ENCODE assay signal across 22 mouse cellular contexts in the genomic region with DNA sequence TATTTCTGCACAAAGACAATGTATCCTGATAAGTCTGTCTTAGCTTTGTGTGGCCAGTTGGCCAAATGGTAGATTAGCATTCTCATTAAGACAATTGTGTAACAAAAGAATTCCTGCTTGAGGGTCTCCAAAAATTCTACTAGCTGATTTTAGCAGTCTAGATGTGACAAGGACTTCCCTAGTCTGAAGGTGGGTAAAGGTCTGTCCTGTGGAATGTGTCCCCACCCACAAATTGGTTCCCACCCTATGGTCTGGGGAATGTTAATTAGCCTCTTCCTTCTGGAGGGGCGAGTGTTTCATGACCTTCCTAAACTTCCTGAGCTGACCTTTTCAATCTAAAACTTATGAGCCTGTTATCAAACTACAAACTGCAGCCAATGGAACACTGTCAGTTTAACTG.
DNase-seq lines count a peak whose midpoint lies in the region; TF ChIP-seq lines count a peak whose summit lies in the region.
"Had no signal": no experiment of that assay in that cellular context is flagged by ENCODE, and none has a peak within 500 bp of the region (broad histone marks: within the 10 kb centered on the region; RNA-seq: fewer than 3 reads in every experiment).

No protein-coding gene starts in this region.

- intact Hi-C loops in left cerebral cortex, postnatal 10 days (cut with DNase I): no loop called here

- TF ChIP-seq EP300 in ES-Bruce4 (IDR thresholded peaks at IDR 0.05; ENCODE audit: insufficient read depth, low read depth, low read length): no peak

- DNase-seq in ES-E14 (ENCODE audit: low read depth, low spot score) (peak; percentile 42), ZHBTc4 (ENCODE audit: low read depth, low spot score) (peak; percentile 84)
- no peak for DNase-seq in frontal cortex, postnatal 36 days (ENCODE audit: low spot score in 2 of 2)
- no peak for DNase-seq in left cerebral cortex, postnatal 10 days (ENCODE audit: extremely low spot score in 1 of 2, low spot score in 2 of 2)
- DNase-seq: adrenal gland, adult 2 months; adrenal gland, postnatal 10 days; adrenal gland, postnatal 25 days; B cell, adult 2 months; cerebellum, adult 11 months; cerebellum, adult 18-20 months; cerebellum, adult 8-10 months; cerebellum, adult 9-11 months; cerebellum, postnatal 14 days; cerebellum, postnatal 36 days; embryo, embryonic 11 days had no signal

- H3K27ac ChIP-seq in ES-Bruce4 (ENCODE audit: insufficient read depth, low read length) (peak overlapping the region; percentile 85), ES-E14 (ENCODE audit: insufficient read depth, low read depth, low read length, poor library complexity, severe bottlenecking) (peak overlapping the region; percentile 53; the same call in 1 of the 2 replicates)
- H3K27ac ChIP-seq: embryonic facial prominence, embryonic 13.5 days; embryonic facial prominence, embryonic 15.5 days; forebrain, embryonic 10.5 days; forebrain, embryonic 12.5 days had no signal

- no peaks in the 10 kb centered on the region for H3K27me3 ChIP-seq in ES-Bruce4 (ENCODE audit: control insufficient read depth, insufficient read depth, low read length, poor library complexity, severe bottlenecking)
- H3K27me3 ChIP-seq: CH12.LX; embryonic facial prominence, embryonic 13.5 days; embryonic facial prominence, embryonic 15.5 days; forebrain, embryonic 12.5 days had no signal

- peaks cover 37% of the 10 kb centered on the region for H3K9me3 ChIP-seq in ES-Bruce4 (replicated peaks; ENCODE audit: control insufficient read depth, insufficient read depth, low read length, poor library complexity, severe bottlenecking)
- no peaks in the 10 kb centered on the region for H3K9me3 ChIP-seq in ES-E14 (ENCODE audit: control insufficient read depth, insufficient read depth, low read depth, low read length)
- H3K9me3 ChIP-seq: embryonic facial prominence, embryonic 13.5 days; embryonic facial prominence, embryonic 15.5 days; forebrain, embryonic 10.5 days; forebrain, embryonic 12.5 days had no signal

- H3K36me3 ChIP-seq in ES-Bruce4 (ENCODE audit: control insufficient read depth, insufficient read depth, low read length, poor library complexity, severe bottlenecking) (no peaks in the 10 kb centered on the region), ES-E14 (ENCODE audit: control insufficient read depth, insufficient read depth, low read length, poor library complexity, severe bottlenecking) (no peaks in the 10 kb centered on the region; the same call in 1 of the 2 replicates)
- H3K36me3 ChIP-seq: embryonic facial prominence, embryonic 13.5 days; embryonic facial prominence, embryonic 15.5 days; forebrain, embryonic 10.5 days; forebrain, embryonic 12.5 days had no signal

- TF ChIP-seq POLR2A in ES-Bruce4 (IDR thresholded peaks at IDR 0.05; ENCODE audit: insufficient read depth, low read length): no peak

- H3K4me1 ChIP-seq in ES-Bruce4 (ENCODE audit: control insufficient read depth, insufficient read depth, low read length) (no peaks in the 10 kb centered on the region), ES-E14 (ENCODE audit: control insufficient read depth in 2 of 2, insufficient read depth in 2 of 2, low read length in 2 of 2, poor library complexity in 1 of 2) (no peaks in the 10 kb centered on the region; a peak in 1 of 4 replicates)
- H3K4me1 ChIP-seq: embryonic facial prominence, embryonic 13.5 days; embryonic facial prominence, embryonic 15.5 days; forebrain, embryonic 10.5 days; forebrain, embryonic 12.5 days had no signal

- H3K4me3 ChIP-seq in ES-Bruce4 (ENCODE audit: low read depth, low read length) (no peak overlapping the region), ES-E14 (ENCODE audit: insufficient read depth in 1 of 2, low read depth in 1 of 2, low read length in 2 of 2, poor library complexity in 1 of 2, severe bottlenecking in 1 of 2) (no peak overlapping the region)
- H3K4me3 ChIP-seq: embryonic facial prominence, embryonic 13.5 days; embryonic facial prominence, embryonic 15.5 days; erythroblast, embryonic 14.5 days; forebrain, embryonic 10.5 days; forebrain, embryonic 12.5 days had no signal

- in situ Hi-C loops in ES-E14 (cut with MboI; ENCODE audit: low sequenced_read_pairs in 2 of 2, unreplicated experiment in 2 of 2): no loop called here

- TF ChIP-seq CTCF in ES-Bruce4 (IDR thresholded peaks at IDR 0.05; ENCODE audit: low read depth, low read length): no peak

- no peak overlapping the region for H3K9ac ChIP-seq in ES-Bruce4 (ENCODE audit: low read depth, poor library complexity, severe bottlenecking)
- H3K9ac ChIP-seq in ES-E14 (ENCODE audit: insufficient read depth, low read depth, low read length, poor library complexity, severe bottlenecking): no peak overlapping the region
- H3K9ac ChIP-seq: embryonic facial prominence, embryonic 13.5 days; embryonic facial prominence, embryonic 15.5 days; forebrain, embryonic 12.5 days had no signal

TF ChIP-seq in ES-E14, 5 proteins besides CTCF, POLR2A, EP300 and RAD21:
- TF ChIP-seq ZNF384 (IDR thresholded peaks at IDR 0.05; ENCODE audit: low read depth, low read length) (no peak), ZC3H11A (IDR thresholded peaks at IDR 0.05; ENCODE audit: borderline replicate concordance, low read depth, low read length) (no peak), CHD2 (IDR thresholded peaks at IDR 0.05; ENCODE audit: low read depth, low read length) (0 out of 2 replicates have a peak, but pooled peaks have one; percentile 20)

Comparison
In these comparisons a context has a peak if more than half of its experiments do, and no peak if none do; other contexts are left out.
1. DNase-seq: peak in ES-E14 (single experiment) and ZHBTc4 (single experiment); none in frontal cortex, postnatal 36 days (0 of 2) and left cerebral cortex, postnatal 10 days (0 of 2).